Mouse (Mus musculus) neural tube, embryonic 14.5 days (tissue): ENCODE measurements around the gene Ago1. TPM values are rescaled to one million over a fixed set of nuclear protein-coding genes. Genes with fewer than 3 reads are reported as not detected.
A peak's percentile ranks its signal among the peaks of the same experiment; 100 is the strongest.

Experiments used
- ATAC-seq: fragments of 200-750 bp; cut with Nextera tagmentation; 2 replicates; pipeline ENCODE4 v1.8.0; 2017; ENCODE audit warnings: low read depth, mild to moderate bottlenecking, moderate TSS enrichment, moderate library complexity
- H3K27ac ChIP-seq: fragments of 300-500 bp; sonication (generic); 2 replicates; pipeline ENCODE4 v1.5.1; 2014; ENCODE audit warnings: low read depth, mild to moderate bottlenecking, control low read depth, low read length, moderate library complexity, mixed read lengths
- H3K27me3 ChIP-seq: fragments of 300-500 bp; sonication (generic); 2 replicates; pipeline ENCODE4 v1.6.1; 2014; ENCODE audit warnings: low read length; ENCODE audit not compliant: control insufficient read depth, insufficient read depth
- H3K36me3 ChIP-seq: fragments of 300-500 bp; sonication (generic); 2 replicates; pipeline ENCODE4 v1.6.1; 2014; ENCODE audit warnings: low read length, mixed read lengths; ENCODE audit not compliant: control insufficient read depth, insufficient read depth
- H3K4me1 ChIP-seq: fragments of 300-500 bp; sonication (generic); 2 replicates; pipeline ENCODE4 v1.6.1; 2014; ENCODE audit warnings: low read length; ENCODE audit not compliant: control insufficient read depth, insufficient read depth
- H3K4me2 ChIP-seq: fragments of 300-500 bp; sonication (generic); 2 replicates; pipeline ENCODE4 v1.6.1; 2014; ENCODE audit warnings: mild to moderate bottlenecking, low read depth, low read length, control low read depth
- H3K4me3 ChIP-seq: fragments of 300-500 bp; sonication (generic); 2 replicates; pipeline ENCODE4 v1.5.1; 2014; ENCODE audit warnings: low read depth, low read length, control low read depth, mixed read lengths
- H3K9ac ChIP-seq: fragments of 300-500 bp; sonication (generic); replicated peaks from 2 replicates; pipeline ENCODE4 v1.6.1; 2014; ENCODE audit warnings: low read depth, mild to moderate bottlenecking, control low read depth, low read length, mixed read lengths
- H3K9me3 ChIP-seq: fragments of 300-500 bp; sonication (generic); 2 replicates; pipeline ENCODE4 v1.6.1; 2016; ENCODE audit warnings: low read length; ENCODE audit not compliant: control insufficient read depth
- WGBS: fragments of 180-500 bp; shearing (Covaris S2); extraction: QIAGEN DNeasy Blood & Tissue Kit; methylation state at CpG from one replicate; pipeline ENCODE4 v1.1.7; 2014; 5-methylcytosine and 5-hydroxymethylcytosine counted together
- polyA plus RNA-seq: library from polyadenylated mRNA; unstranded; fragments of >200 nt; fragmentation: Nextera tagmentation; extraction: Ambion mirVana; gene quantifications from 2 replicates; pipeline ENCODE4 v1.2.1, GENCODE M21; 2014

Gene Ago1
- polyA plus RNA-seq, 1 experiment from 2014 or later: 18.8 TPM

GRCm38 (mm10) chr4:126465843-126466242 lies 2.5 kb downstream of the Ago1 start:
- H3K9ac ChIP-seq: peak overlapping the region; percentile 13; the same call in 1 of the 2 replicates
- no peaks in the 10 kb centered on the region for H3K9me3 ChIP-seq
- no peaks in the 10 kb centered on the region; the same call in 1 of the 2 replicates for H3K27me3 ChIP-seq
- H3K4me1 ChIP-seq: peaks cover 32% of the 10 kb centered on the region
- peak; percentile 48 for ATAC-seq
- WGBS: 4% methylated on average over 8 of the region's 8 CpGs
- peak overlapping the region; percentile 74 for H3K27ac ChIP-seq
- no peaks in the 10 kb centered on the region for H3K36me3 ChIP-seq
- peak overlapping the region; percentile 23 for H3K4me3 ChIP-seq
- peak overlapping the region; percentile 64 for H3K4me2 ChIP-seq

- ATAC-seq: no peak
- Histone ChIP-seq H3K4me2 (peak overlapping the region; percentile 64), H3K27me3 (no peaks in the 10 kb centered on the region; the same call in 1 of the 2 replicates), H3K9me3 (no peaks in the 10 kb centered on the region), H3K27ac (peak overlapping the region; percentile 74), H3K4me1 (peaks cover 32% of the 10 kb centered on the region), H3K36me3 (peaks cover 3% of the 10 kb centered on the region; the same call in 1 of the 2 replicates), H3K4me3 (peak overlapping the region; percentile 23), H3K9ac (peak overlapping the region; percentile 13; the same call in 1 of the 2 replicates)
- WGBS: 0% methylated on average over 2 of the region's 2 CpGs
Measured at GRCm38 (mm10) chr4:126464892-126465235, 3.5 kb downstream of the Ago1 start.

- H3K4me2 ChIP-seq: peak overlapping the region; percentile 64
- peak overlapping the region; percentile 74 for H3K27ac ChIP-seq
- H3K9ac ChIP-seq: 0 out of 2 replicates have a peak overlapping the region, but pooled peaks have one; percentile 22
- peaks cover 32% of the 10 kb centered on the region for H3K4me1 ChIP-seq
- H3K36me3 ChIP-seq: peaks cover 7% of the 10 kb centered on the region; the same call in 1 of the 2 replicates
- no peaks in the 10 kb centered on the region; the same call in 1 of the 2 replicates for H3K27me3 ChIP-seq
- ATAC-seq: no peak
- H3K9me3 ChIP-seq: no peaks in the 10 kb centered on the region
- no peak overlapping the region for H3K4me3 ChIP-seq
- whole genome bisulfite sequencing: 3% methylated on average over 4 of the region's 4 CpGs
Measured at GRCm38 (mm10) chr4:126464189-126464891, 4.0 kb downstream of the Ago1 start.

- no peaks in the 10 kb centered on the region for H3K9me3 ChIP-seq
- H3K27me3 ChIP-seq: no peaks in the 10 kb centered on the region
- H3K27ac ChIP-seq: no peak overlapping the region
- peaks cover 66% of the 10 kb centered on the region for H3K36me3 ChIP-seq
- no peak overlapping the region for H3K4me2 ChIP-seq
- 91% methylated on average over 7 of the region's 7 CpGs for WGBS
- H3K4me1 ChIP-seq: no peaks in the 10 kb centered on the region
- H3K9ac ChIP-seq: no peak overlapping the region
- ATAC-seq: no peak
- no peak overlapping the region for H3K4me3 ChIP-seq
Measured at GRCm38 (mm10) chr4:126455441-126455840, 12.9 kb downstream of the Ago1 start.

- no peak for ATAC-seq
- H3K9ac ChIP-seq: no peak overlapping the region
- no peak overlapping the region for H3K4me2 ChIP-seq
- no peaks in the 10 kb centered on the region for H3K27me3 ChIP-seq
- H3K27ac ChIP-seq: no peak overlapping the region
- no peak overlapping the region for H3K4me3 ChIP-seq
- no peaks in the 10 kb centered on the region for H3K4me1 ChIP-seq
- H3K9me3 ChIP-seq: no peaks in the 10 kb centered on the region
- WGBS: 93% methylated on average over 5 of the region's 5 CpGs
- H3K36me3 ChIP-seq: peaks cover 66% of the 10 kb centered on the region
Measured at GRCm38 (mm10) chr4:126454547-126455254, 13.7 kb downstream of the Ago1 start.

- no peaks in the 10 kb centered on the region for H3K27me3 ChIP-seq
- no peak overlapping the region for H3K4me2 ChIP-seq
- 91% methylated on average over 1 of the region's 1 CpGs for WGBS
- ATAC-seq: no peak
- H3K27ac ChIP-seq: no peak overlapping the region
- no peak overlapping the region for H3K4me3 ChIP-seq
- H3K4me1 ChIP-seq: no peaks in the 10 kb centered on the region
- no peak overlapping the region for H3K9ac ChIP-seq
- H3K9me3 ChIP-seq: no peaks in the 10 kb centered on the region
- H3K36me3 ChIP-seq: peaks cover 66% of the 10 kb centered on the region
Measured at GRCm38 (mm10) chr4:126450268-126450667, 18.1 kb downstream of the Ago1 start.

- Histone ChIP-seq H3K4me3 (no peak overlapping the region), H3K27ac (no peak overlapping the region), H3K36me3 (peaks cover 50% of the 10 kb centered on the region; the same call in 1 of the 2 replicates), H3K9ac (no peak overlapping the region), H3K4me2 (no peak overlapping the region), H3K27me3 (no peaks in the 10 kb centered on the region), H3K4me1 (no peaks in the 10 kb centered on the region), H3K9me3 (no peaks in the 10 kb centered on the region)
- ATAC-seq: no peak
- 86% methylated on average over 7 of the region's 7 CpGs for WGBS
Measured at GRCm38 (mm10) chr4:126447126-126447525, 21.3 kb downstream of the Ago1 start.

GRCm38 (mm10) chr4:126444528-126444927 lies 23.9 kb downstream of the Ago1 start:
- ATAC-seq: no peak
- H3K27ac ChIP-seq: no peak overlapping the region
- no peaks in the 10 kb centered on the region for H3K4me1 ChIP-seq
- no peak overlapping the region for H3K4me2 ChIP-seq
- no peak overlapping the region for H3K9ac ChIP-seq
- no peaks in the 10 kb centered on the region for H3K27me3 ChIP-seq
- H3K9me3 ChIP-seq: no peaks in the 10 kb centered on the region
- no peak overlapping the region for H3K4me3 ChIP-seq
- H3K36me3 ChIP-seq: peaks cover 61% of the 10 kb centered on the region
- WGBS: 92% methylated on average over 3 of the region's 3 CpGs

GRCm38 (mm10) chr4:126438261-126438660 lies 30.1 kb downstream of the Ago1 start:
- Histone ChIP-seq H3K27ac (no peak overlapping the region), H3K9ac (no peak overlapping the region), H3K27me3 (no peaks in the 10 kb centered on the region), H3K4me3 (no peak overlapping the region), H3K4me1 (no peaks in the 10 kb centered on the region), H3K9me3 (no peaks in the 10 kb centered on the region), H3K4me2 (no peak overlapping the region), H3K36me3 (peaks cover 55% of the 10 kb centered on the region)
- WGBS: 82% methylated on average over 5 of the region's 5 CpGs
- ATAC-seq: no peak
